Mouse (Mus musculus) CH12.LX (cell line): ENCODE measurements around the gene Chrm4. TPM values are rescaled to one million over a fixed set of nuclear protein-coding genes. Genes with fewer than 3 reads are reported as not detected.
A peak's percentile ranks its signal among the peaks of the same experiment; 100 is the strongest.

Source experiments
- DNase-seq: peaks from one replicate; pipeline ENCODE4 v3.0.0-alpha.2; 2013; ENCODE audit errors: extremely low read depth
- H3K27ac ChIP-seq: 2 replicates; pipeline ENCODE4 v1.5.1; 2012; ENCODE audit warnings: low read depth, mild to moderate bottlenecking, control low read depth, moderate library complexity; ENCODE audit not compliant: insufficient read depth
- H3K27me3 ChIP-seq: replicated peaks from 2 replicates; pipeline ENCODE3; 2012; ENCODE audit warnings: inconsistent platforms
- H3K36me3 ChIP-seq, 2 experiments: replicated peaks in 1 of 2; 2 replicates each; pipeline versions ENCODE3 to v1.6.1; 2012; ENCODE audit warnings: inconsistent platforms in 1 of 2, low read length in 1 of 2, mild to moderate bottlenecking in 1 of 2, mixed read lengths in 1 of 2, moderate library complexity in 1 of 2; ENCODE audit not compliant: control insufficient read depth in 1 of 2, insufficient read depth in 1 of 2
- H3K4me1 ChIP-seq, 2 experiments: 2 replicates each; pipeline ENCODE4 v1.6.1; 2012; ENCODE audit warnings: inconsistent platforms in 1 of 2, moderate library complexity in 1 of 2; ENCODE audit not compliant: insufficient read depth in 2 of 2, control insufficient read depth in 1 of 2
- H3K4me2 ChIP-seq: 2 replicates; pipeline ENCODE4 v1.6.1; 2012; ENCODE audit warnings: low read depth, mild to moderate bottlenecking, control low read depth; ENCODE audit not compliant: poor library complexity, insufficient read depth, severe bottlenecking
- H3K4me3 ChIP-seq, 3 experiments: fragments of 150-350 bp in 1 of 3; sonication (generic) in 1 of 3; replicated peaks in 1 of 3; 2 replicates each; pipeline versions ENCODE3 to v1.5.1; 2011 to 2012; ENCODE audit warnings: low read depth in 2 of 3, low read length in 2 of 3, mild to moderate bottlenecking in 2 of 3, moderate library complexity in 2 of 3, control low read depth in 1 of 3, improper control_type of control experiment in 1 of 3, inconsistent platforms in 1 of 3, mixed read lengths in 1 of 3; ENCODE audit not compliant: poor library complexity in 1 of 3
- H3K79me2 ChIP-seq: replicated peaks from 2 replicates; pipeline ENCODE4 v1.6.1; 2012; ENCODE audit warnings: mild to moderate bottlenecking, moderate library complexity; ENCODE audit not compliant: control insufficient read depth, poor library complexity, insufficient read depth, severe bottlenecking; ENCODE audit errors: extremely low read depth
- H3K9ac ChIP-seq: 2 replicates; pipeline ENCODE4 v1.6.1; 2012; ENCODE audit warnings: low read depth, mild to moderate bottlenecking, control low read depth, moderate library complexity; ENCODE audit not compliant: insufficient read depth
- H3K9me3 ChIP-seq: replicated peaks from 2 replicates; pipeline ENCODE3; 2012; ENCODE audit warnings: low read length, inconsistent platforms, mixed read lengths
- BHLHE40 ChIP-seq: IDR thresholded peaks from 2 replicates; pipeline ENCODE4 v1.6.1; 2011; ENCODE audit warnings: mild to moderate bottlenecking, low read depth, low read length, improper control_type of control experiment
- CHD1 ChIP-seq: IDR thresholded peaks from 2 replicates; pipeline ENCODE4 v1.6.1; 2012; ENCODE audit warnings: low read depth, low read length, improper control_type of control experiment, inconsistent platforms
- CHD2 ChIP-seq: IDR thresholded peaks from 2 replicates; pipeline ENCODE4 v1.6.1; 2011; ENCODE audit warnings: low read length, improper control_type of control experiment
- CTCF ChIP-seq, 2 experiments: IDR thresholded peaks in 1 of 2; conservative IDR thresholded peaks in 1 of 2; 2 replicates each; pipeline ENCODE4 v1.5.1; 2011 to 2012; ENCODE audit warnings: low read depth in 2 of 2, low read length in 2 of 2, improper control_type of control experiment in 1 of 2, inconsistent platforms in 1 of 2, mild to moderate bottlenecking in 1 of 2, moderate library complexity in 1 of 2
- E2F4 ChIP-seq: IDR thresholded peaks from 2 replicates; pipeline ENCODE4 v1.6.1; 2011; ENCODE audit warnings: low read depth, low read length, improper control_type of control experiment; ENCODE audit not compliant: insufficient replicate concordance
- EP300 ChIP-seq: IDR thresholded peaks from 2 replicates; pipeline ENCODE4 v1.6.1; 2011; ENCODE audit warnings: low read length, improper control_type of control experiment
- ETS1 ChIP-seq: conservative IDR thresholded peaks from 2 replicates; pipeline ENCODE4 v1.6.1; 2012; ENCODE audit warnings: low read depth, mild to moderate bottlenecking, inconsistent platforms, low read length, improper control_type of control experiment, moderate library complexity
- GABPA ChIP-seq: IDR thresholded peaks from 2 replicates; pipeline ENCODE4 v1.6.1; 2012; ENCODE audit warnings: low read depth, low read length, improper control_type of control experiment, inconsistent platforms; ENCODE audit not compliant: insufficient replicate concordance
- HCFC1 ChIP-seq: IDR thresholded peaks from 2 replicates; pipeline ENCODE4 v1.6.1; 2012; ENCODE audit warnings: low read depth, mild to moderate bottlenecking, inconsistent platforms, low read length, improper control_type of control experiment
- JUND ChIP-seq: conservative IDR thresholded peaks from 2 replicates; pipeline ENCODE4 v1.6.1; 2011; ENCODE audit warnings: low read depth, low read length, improper control_type of control experiment
- KAT2A ChIP-seq: IDR thresholded peaks from 2 replicates; pipeline ENCODE4 v1.6.1; 2012; ENCODE audit warnings: low read length, improper control_type of control experiment, inconsistent platforms; ENCODE audit not compliant: insufficient replicate concordance
- MAX ChIP-seq: IDR thresholded peaks from 2 replicates; pipeline ENCODE4 v1.6.1; 2011; ENCODE audit warnings: low read length, improper control_type of control experiment
- MAZ ChIP-seq: IDR thresholded peaks from 2 replicates; pipeline ENCODE4 v1.6.1; 2012; ENCODE audit warnings: low read depth, mild to moderate bottlenecking, inconsistent platforms, low read length, improper control_type of control experiment, moderate library complexity
- MEF2A ChIP-seq: IDR thresholded peaks from 2 replicates; pipeline ENCODE4 v1.6.1; 2014; ENCODE audit warnings: low read depth, mild to moderate bottlenecking, inconsistent platforms, low read length, improper control_type of control experiment, borderline replicate concordance
- MYC ChIP-seq: IDR thresholded peaks from 2 replicates; pipeline ENCODE4 v1.6.1; 2011; ENCODE audit warnings: low read depth, mild to moderate bottlenecking, improper control_type of control experiment, low read length
- NRF1 ChIP-seq: IDR thresholded peaks from 2 replicates; pipeline ENCODE4 v1.6.1; 2014; ENCODE audit warnings: low read depth, mild to moderate bottlenecking, inconsistent platforms, low read length, improper control_type of control experiment, moderate library complexity
- PAX5 ChIP-seq: IDR thresholded peaks from 2 replicates; pipeline ENCODE4 v1.6.1; 2012; ENCODE audit warnings: low read length, inconsistent platforms, mixed read lengths
- POLR2A ChIP-seq: IDR thresholded peaks from 2 replicates; pipeline ENCODE4 v1.6.1; 2011; ENCODE audit warnings: low read depth, mild to moderate bottlenecking, improper control_type of control experiment, low read length
- POLR2AphosphoS2 ChIP-seq: IDR thresholded peaks from 2 replicates; pipeline ENCODE4 v1.6.1; 2011; ENCODE audit warnings: low read depth, low read length, improper control_type of control experiment
- RCOR1 ChIP-seq: conservative IDR thresholded peaks from 2 replicates; pipeline ENCODE4 v1.6.1; 2012; ENCODE audit warnings: low read depth, mild to moderate bottlenecking, inconsistent platforms, low read length, improper control_type of control experiment
- SIN3A ChIP-seq: IDR thresholded peaks from 2 replicates; pipeline ENCODE4 v1.6.1; 2012; ENCODE audit warnings: low read length, improper control_type of control experiment, inconsistent platforms
- SMC3 ChIP-seq: IDR thresholded peaks from 2 replicates; pipeline ENCODE4 v1.6.1; 2011; ENCODE audit warnings: low read depth, low read length, improper control_type of control experiment
- TBP ChIP-seq: conservative IDR thresholded peaks from 2 replicates; pipeline ENCODE4 v1.6.1; 2011; ENCODE audit warnings: low read depth, low read length, improper control_type of control experiment
- UBTF ChIP-seq: IDR thresholded peaks from 2 replicates; pipeline ENCODE4 v1.6.1; 2012; ENCODE audit warnings: low read depth, mild to moderate bottlenecking, inconsistent platforms, low read length, improper control_type of control experiment, moderate library complexity
- USF1 ChIP-seq: IDR thresholded peaks from 2 replicates; pipeline ENCODE4 v1.6.1; 2014; ENCODE audit warnings: low read depth, mild to moderate bottlenecking, inconsistent platforms, low read length, improper control_type of control experiment
- USF2 ChIP-seq: conservative IDR thresholded peaks from 2 replicates; pipeline ENCODE4 v1.6.1; 2011; ENCODE audit warnings: low read depth, low read length, improper control_type of control experiment
- ZC3H11A ChIP-seq: IDR thresholded peaks from 2 replicates; pipeline ENCODE4 v1.6.1; 2012; ENCODE audit warnings: low read depth, mild to moderate bottlenecking, inconsistent platforms, low read length, improper control_type of control experiment
- ZMIZ1 ChIP-seq: IDR thresholded peaks from 2 replicates; pipeline ENCODE4 v1.6.1; 2012; ENCODE audit warnings: low read depth, mild to moderate bottlenecking, inconsistent platforms, low read length, improper control_type of control experiment
- dilution Hi-C: fragments of 300-500 bp; cut with MboI; formaldehyde crosslinking; loops from 2 replicates; pipeline ENCODE4 v1.14.3; 2020; ENCODE audit warnings: low sequenced_read_pairs; ENCODE audit not compliant: extremely low pct_unique_long_range_greater_than_20kb, extremely low pct_ligation_motif_present
- in situ Hi-C: fragments of 300-500 bp; cut with MboI; formaldehyde crosslinking; loops from 3 replicates; pipeline ENCODE4 v1.14.3; 2019; ENCODE audit warnings: low sequenced_read_pairs, low pct_ligation_motif_present, low pct_unique_long_range_greater_than_20kb, mixed read lengths
- polyA plus RNA-seq: library from polyadenylated mRNA; unstranded; fragments of >175 nt; gene quantifications from 2 replicates; pipeline ENCODE4 v1.2.1, GENCODE M21; 2012; ENCODE audit warnings: low read depth; ENCODE audit not compliant: insufficient read length
- total RNA-seq, 2 experiments: library from RNA; depleted of rRNA; stranded (reverse); fragments of 300-350 nt in 1 of 2; fragments of >200 nt in 1 of 2; gene quantifications; 2 replicates each; pipeline ENCODE4 v1.2.3; 2012 to 2014

The Chrm4 gene
- total and polyA plus RNA-seq, 3 experiments = 10.0 to 15.1 (median 14.4) TPM

DNA sequence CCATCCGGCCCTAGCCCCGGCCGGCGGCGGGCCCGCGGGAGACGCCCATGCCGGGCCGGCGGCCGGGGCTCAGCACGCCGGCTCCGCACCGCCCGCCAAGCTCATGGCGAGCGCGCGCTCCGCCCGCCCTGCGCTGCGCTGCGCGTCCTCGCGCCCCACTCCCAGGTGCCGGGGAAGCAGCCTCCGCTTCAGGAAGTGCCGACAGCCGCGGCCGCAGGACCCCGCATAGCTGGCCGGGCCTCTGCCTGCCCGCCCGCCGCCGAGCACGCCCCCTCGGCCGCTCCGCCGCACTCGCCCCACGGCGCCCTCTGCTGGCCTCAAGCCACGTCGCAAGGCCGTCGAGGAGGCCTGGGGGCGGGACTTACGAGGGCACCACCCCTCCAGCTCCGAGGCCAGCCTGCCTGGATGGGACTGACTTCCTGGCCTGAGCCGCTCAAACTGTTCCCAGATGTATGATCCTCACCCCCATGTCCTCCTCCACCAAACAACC, 36.4 kb downstream of the Chrm4 start (continued):
- TF ChIP-seq CHD1 = no peak
- peak; percentile 61 for TF ChIP-seq HCFC1
- TF ChIP-seq GABPA = no peak
- peak; percentile 77 for TF ChIP-seq ZMIZ1
- peak; percentile 78 for TF ChIP-seq POLR2A
- no peak for TF ChIP-seq USF2
- peak; percentile 63 for TF ChIP-seq NRF1
- 0 out of 2 replicates have a peak, but pooled peaks have one; percentile 37 for TF ChIP-seq MYC
- TF ChIP-seq ETS1 = 0 out of 2 replicates have a peak, but pooled peaks have one; percentile 7
- no peak for TF ChIP-seq E2F4
- 0 out of 2 replicates have a peak, but pooled peaks have one; percentile 21 for TF ChIP-seq BHLHE40
- TF ChIP-seq MAZ = 0 out of 2 replicates have a peak, but pooled peaks have one; percentile 41
- no peak; the same call in 1 of the 2 replicates for TF ChIP-seq SIN3A
- no peak for TF ChIP-seq USF1
- TF ChIP-seq KAT2A = 0 out of 2 replicates have a peak, but pooled peaks have one; percentile 40
- TF ChIP-seq JUND = no peak
- peak; percentile 80 for TF ChIP-seq MAX
- no peak for TF ChIP-seq PAX5
- TF ChIP-seq EP300 = no peak
- TF ChIP-seq POLR2AphosphoS2 = no peak
- no peak; the same call in 1 of the 2 replicates for TF ChIP-seq UBTF

- Histone ChIP-seq H3K27me3 (peaks cover 13% of the 10 kb centered on the region), H3K9me3 (no peaks in the 10 kb centered on the region), H3K79me2 (peaks cover 28% of the 10 kb centered on the region), H3K9ac (peak overlapping the region; percentile 71), H3K4me1 (peaks cover 13 to 51% of the 10 kb centered on the region in 2 experiments), H3K4me2 (peak overlapping the region; percentile 83), H3K4me3 (peak overlapping the region; percentile 70 to 91 (median 79)), H3K27ac (no peak overlapping the region), H3K36me3 (peaks cover 0 to 17% of the 10 kb centered on the region in 2 experiments)
- dilution Hi-C loops = no loop called here
- in situ Hi-C loops = no loop called here
- TF ChIP-seq SMC3 (no peak), ZC3H11A (no peak), RCOR1 (no peak), POLR2AphosphoS2 (no peak), CHD2 (peak; percentile 52; the same call in 1 of the 2 replicates), TBP (no peak), CTCF (conservative IDR thresholded peaks at IDR 0.05 in 1 of 2, IDR thresholded peaks at IDR 0.05 in 1 of 2; ENCODE audit: low read depth in 2 of 2, low read length in 2 of 2) (no peak), BHLHE40 (no peak), USF2 (no peak), UBTF (no peak), MEF2A (0 out of 2 replicates have a peak, but pooled peaks have one; percentile 16)
- DNase-seq = no peak
Measured at GRCm38 (mm10) chr2:91964610-91965204, 37.7 kb downstream of the Chrm4 start.
